Mouse (Mus musculus) heart, embryonic 14.5 days (tissue): ENCODE data around the gene Mpl. TPM values are rescaled to one million over a fixed set of nuclear protein-coding genes. Genes with fewer than 3 reads are reported as not detected.
A peak's percentile ranks its signal among the peaks of the same experiment; 100 is the strongest.

ENCODE experiments used
- ATAC-seq: fragments of 200-750 bp; cut with Nextera tagmentation; 2 replicates; pipeline ENCODE4 v1.8.0; 2017; ENCODE audit warnings: low read depth, moderate TSS enrichment; ENCODE audit not compliant: insufficient number of reproducible peaks, insufficient read depth, low FRiP score
- H3K27ac ChIP-seq, 2 experiments: fragments of 200-500 bp in 1 of 2; fragments of 300-500 bp in 1 of 2; sonication (generic) in 1 of 2; replicated peaks in 1 of 2; 2 replicates each; pipeline ENCODE4 v1.5.1; 2012 to 2014; ENCODE audit warnings: low read depth in 2 of 2, low read length in 2 of 2, control low read depth in 1 of 2, mild to moderate bottlenecking in 1 of 2, mixed read lengths in 1 of 2; ENCODE audit not compliant: control insufficient read depth in 1 of 2, insufficient read depth in 1 of 2
- H3K27me3 ChIP-seq: fragments of 300-500 bp; sonication (generic); 2 replicates; pipeline ENCODE4 v1.6.1; 2014; ENCODE audit warnings: mild to moderate bottlenecking, low read length, control low read depth; ENCODE audit not compliant: control insufficient read depth, insufficient read depth
- H3K36me3 ChIP-seq: fragments of 300-500 bp; sonication (generic); 2 replicates; pipeline ENCODE4 v1.6.1; 2014; ENCODE audit warnings: mild to moderate bottlenecking, control low read depth, low read length, mixed read lengths; ENCODE audit not compliant: control insufficient read depth, insufficient read depth
- H3K4me1 ChIP-seq, 2 experiments: fragments of 200-500 bp in 1 of 2; fragments of 300-500 bp in 1 of 2; sonication (generic) in 1 of 2; 2 replicates each; pipeline ENCODE4 v1.6.1; 2012 to 2014; ENCODE audit warnings: low read length in 2 of 2, control low read depth in 1 of 2, mixed read lengths in 1 of 2; ENCODE audit not compliant: control insufficient read depth in 2 of 2, insufficient read depth in 2 of 2
- H3K4me2 ChIP-seq: fragments of 300-500 bp; sonication (generic); 2 replicates; pipeline ENCODE4 v1.6.1; 2014; ENCODE audit warnings: mild to moderate bottlenecking, low read length
- H3K4me3 ChIP-seq, 2 experiments: fragments of 200-500 bp in 1 of 2; fragments of 300-500 bp in 1 of 2; sonication (generic) in 1 of 2; 2 replicates each; pipeline ENCODE4 v1.5.1; 2012 to 2014; ENCODE audit warnings: low read length in 2 of 2, mild to moderate bottlenecking in 2 of 2, control low read depth in 1 of 2, low read depth in 1 of 2, moderate library complexity in 1 of 2; ENCODE audit not compliant: control insufficient read depth in 1 of 2, insufficient read depth in 1 of 2
- H3K9ac ChIP-seq: fragments of 300-500 bp; sonication (generic); 2 replicates; pipeline ENCODE4 v1.6.1; 2014; ENCODE audit warnings: mild to moderate bottlenecking, low read length
- H3K9me3 ChIP-seq: fragments of 300-500 bp; sonication (generic); 2 replicates; pipeline ENCODE4 v1.6.1; 2016; ENCODE audit warnings: low read length, control low read depth; ENCODE audit not compliant: control insufficient read depth
- WGBS: fragments of 180-500 bp; shearing (Covaris S2); extraction: QIAGEN DNeasy Blood & Tissue Kit; methylation state at CpG from one replicate; pipeline ENCODE4 v1.1.7; 2014; 5-methylcytosine and 5-hydroxymethylcytosine counted together
- polyA plus RNA-seq: library from polyadenylated mRNA; unstranded; fragments of >200 nt; fragmentation: Nextera tagmentation; extraction: Ambion mirVana; gene quantifications from 2 replicates; pipeline ENCODE4 v1.2.1, GENCODE M21; 2014

Mpl gene
- polyA plus RNA-seq = 1.0 and 1.7 TPM in 2 replicates

GRCm38 (mm10) chr4:118457345-118457975 lies at the start of gene Mpl:
Gene Mpl (minus strand): TSS chr4:118457513.
- Histone ChIP-seq H3K4me2 (no peak within 1 kb of the TSS), H3K9me3 (no peaks in the 10 kb centered on the region), H3K27ac (no peak within 1 kb of the TSS), H3K4me3 (no peak within 1 kb of the TSS), H3K9ac (no peak within 1 kb of the TSS), H3K27me3 (no peaks in the 10 kb centered on the region), H3K4me1 (no peaks in the 10 kb centered on the region; a peak in 1 of 4 replicates), H3K36me3 (no peaks in the 10 kb centered on the region)
- 54% methylated on average over 9 of the region's 9 CpGs for WGBS
- ATAC-seq = no peak

GRCm38 (mm10) chr4:118505551-118505950 lies 48.2 kb upstream of the Mpl start:
- no peak overlapping the region for H3K27ac ChIP-seq
- H3K27me3 ChIP-seq = no peaks in the 10 kb centered on the region
- 41% methylated on average over 3 of the region's 3 CpGs for WGBS
- H3K9me3 ChIP-seq = no peaks in the 10 kb centered on the region
- H3K4me3 ChIP-seq = no peak overlapping the region
- no peak overlapping the region for H3K9ac ChIP-seq
- ATAC-seq = no peak
- no peaks in the 10 kb centered on the region for H3K36me3 ChIP-seq
- H3K4me2 ChIP-seq = no peak overlapping the region
- H3K4me1 ChIP-seq = no peaks in the 10 kb centered on the region

GRCm38 (mm10) chr4:118500792-118501191 lies 43.5 kb upstream of the Mpl start:
- no peak overlapping the region for H3K4me3 ChIP-seq
- no peak overlapping the region for H3K27ac ChIP-seq
- no peaks in the 10 kb centered on the region for H3K9me3 ChIP-seq
- no peaks in the 10 kb centered on the region for H3K36me3 ChIP-seq
- H3K4me2 ChIP-seq = no peak overlapping the region
- WGBS = 68% methylated on average over 9 of the region's 9 CpGs
- no peak for ATAC-seq
- H3K9ac ChIP-seq = no peak overlapping the region
- no peaks in the 10 kb centered on the region for H3K4me1 ChIP-seq
- H3K27me3 ChIP-seq = no peaks in the 10 kb centered on the region

DNA sequence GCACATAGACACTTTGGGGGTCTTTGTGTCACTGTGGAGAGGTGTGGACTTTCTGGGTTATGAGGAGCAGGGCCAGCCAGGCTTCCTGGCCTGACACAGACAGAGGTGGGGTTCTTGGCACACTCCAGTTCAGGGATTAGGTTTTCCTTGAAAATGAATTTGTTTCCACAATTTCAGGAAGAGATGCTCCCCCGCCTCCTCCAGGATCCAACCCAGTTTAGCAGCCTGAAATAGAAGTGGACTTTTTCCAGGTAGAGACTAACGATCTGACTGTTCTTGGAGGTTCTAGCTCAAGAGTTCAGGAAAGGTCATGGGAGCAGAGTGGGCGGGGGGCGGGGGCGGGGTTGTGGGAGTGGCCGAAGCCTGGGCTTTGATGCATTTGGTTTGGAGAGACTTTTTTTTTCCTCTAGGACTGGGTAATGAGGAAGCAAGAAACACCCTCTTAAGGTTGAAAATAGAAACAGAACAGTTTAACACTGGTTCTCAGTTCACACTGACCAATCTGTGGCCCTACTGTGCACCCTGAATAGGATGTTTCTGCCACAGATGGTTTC lies 42.9 kb upstream of the Mpl start:
- H3K9me3 ChIP-seq = no peaks in the 10 kb centered on the region
- no peaks in the 10 kb centered on the region for H3K4me1 ChIP-seq
- H3K27me3 ChIP-seq = no peaks in the 10 kb centered on the region
- H3K36me3 ChIP-seq = no peaks in the 10 kb centered on the region
- no peak for ATAC-seq
- H3K4me2 ChIP-seq = no peak overlapping the region
- WGBS = 52% methylated on average over 6 of the region's 6 CpGs
- no peak overlapping the region for H3K27ac ChIP-seq
- no peak overlapping the region for H3K4me3 ChIP-seq
- H3K9ac ChIP-seq = no peak overlapping the region

DNA sequence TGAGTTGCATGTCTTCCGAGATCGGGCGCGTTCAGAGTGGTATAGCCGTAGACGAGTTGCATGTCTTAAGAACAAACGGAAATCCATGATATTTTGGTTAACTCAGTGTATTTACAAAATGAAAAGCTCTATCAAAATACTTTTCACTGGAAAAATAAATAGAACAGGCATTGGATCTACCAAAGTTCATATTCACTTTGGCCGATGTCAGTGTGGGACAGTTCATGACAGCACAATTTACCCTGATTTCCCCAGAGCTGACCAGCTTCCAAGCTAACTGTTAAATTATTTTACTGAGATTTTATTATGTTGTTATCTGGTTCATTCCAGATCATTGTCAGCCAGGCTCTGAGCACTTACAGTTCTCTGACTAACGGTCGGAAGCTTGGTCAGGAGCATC lies 33.1 kb upstream of the Mpl start:
- Histone ChIP-seq H3K4me3 (no peak overlapping the region), H3K9me3 (no peaks in the 10 kb centered on the region), H3K36me3 (no peaks in the 10 kb centered on the region), H3K27me3 (no peaks in the 10 kb centered on the region), H3K9ac (no peak overlapping the region), H3K27ac (peak overlapping the region in 1 of 2 experiments; percentile 30; a peak in 2 of 4 replicates), H3K4me2 (no peak overlapping the region), H3K4me1 (peaks cover 0 to 3% of the 10 kb centered on the region in 2 experiments; a peak in 1 of 4 replicates)
- no peak for ATAC-seq
- WGBS = 73% methylated on average over 10 of the region's 10 CpGs

GRCm38 (mm10) chr4:118489717-118490132 lies 32.4 kb upstream of the Mpl start, which contains the start of gene Tie1:
Gene Tie1 (minus strand): TSS chr4:118490061.
- Histone ChIP-seq H3K9ac (peak within 1 kb of the TSS; percentile 39), H3K27ac (peak within 1 kb of the TSS; percentile 74 to 78), H3K4me1 (peaks cover 0 to 3% of the 10 kb centered on the region in 2 experiments; a peak in 1 of 4 replicates), H3K36me3 (no peaks in the 10 kb centered on the region), H3K4me3 (peak within 1 kb of the TSS; percentile 36 to 46), H3K9me3 (no peaks in the 10 kb centered on the region), H3K27me3 (no peaks in the 10 kb centered on the region), H3K4me2 (peak within 1 kb of the TSS; percentile 49)
- peak; percentile 92 for ATAC-seq
- 52% methylated on average over 8 of the region's 8 CpGs for WGBS

- WGBS = 71% methylated on average over 15 of the region's 15 CpGs
- no peak for ATAC-seq
- H3K4me1 ChIP-seq = no peaks in the 10 kb centered on the region
- H3K4me2 ChIP-seq = no peak overlapping the region
- no peak overlapping the region for H3K27ac ChIP-seq
- H3K36me3 ChIP-seq = peaks cover 19% of the 10 kb centered on the region; the same call in 1 of the 2 replicates
- no peak overlapping the region for H3K9ac ChIP-seq
- H3K9me3 ChIP-seq = 0 out of 2 replicates have a peak, but pooled peaks cover 3% of the 10 kb centered on the region
- no peak overlapping the region for H3K4me3 ChIP-seq
- no peaks in the 10 kb centered on the region for H3K27me3 ChIP-seq
Measured at GRCm38 (mm10) chr4:118476773-118477530, 19.6 kb upstream of the Mpl start.
